Mouse (Mus musculus): ENCODE measurements around the gene Mrpl37. TPM values are rescaled to one million over a fixed set of nuclear protein-coding genes. Genes with fewer than 3 reads are reported as not detected.

Mrpl37 gene
- total and polyA plus RNA-seq, 3 experiments = 53.5 to 123 (median 53.6) TPM

- in situ Hi-C loops (cut with MboI; ENCODE audit: low pct_ligation_motif_present, low pct_unique_long_range_greater_than_20kb, low sequenced_read_pairs) (no loop called here), dilution Hi-C loops (cut with MboI; ENCODE audit: extremely low pct_ligation_motif_present, extremely low pct_unique_long_range_greater_than_20kb, low sequenced_read_pairs) (no loop called here)
- Histone ChIP-seq H3K4me2 (ENCODE audit: insufficient read depth, low read depth, poor library complexity, severe bottlenecking) (no peak overlapping the region), H3K4me3 (replicated peaks in 1 of 3; ENCODE audit: low read depth in 2 of 3, low read length in 2 of 3, poor library complexity in 1 of 3) (no peak overlapping the region), H3K4me1 (ENCODE audit: control insufficient read depth in 1 of 2, insufficient read depth in 2 of 2) (peaks cover 0 to 11% of the 10 kb centered on the region in 2 experiments; a peak in 1 of 4 replicates), H3K36me3 (replicated peaks in 1 of 2; ENCODE audit: control insufficient read depth in 1 of 2, insufficient read depth in 1 of 2, low read length in 1 of 2) (peaks cover 7 to 80% of the 10 kb centered on the region in 2 experiments), H3K27me3 (replicated peaks) (no peaks in the 10 kb centered on the region), H3K79me2 (replicated peaks; ENCODE audit: control insufficient read depth, extremely low read depth, insufficient read depth, poor library complexity, severe bottlenecking) (no peaks in the 10 kb centered on the region), H3K9ac (ENCODE audit: insufficient read depth, low read depth) (no peak overlapping the region), H3K27ac (ENCODE audit: insufficient read depth, low read depth) (no peak overlapping the region), H3K9me3 (replicated peaks; ENCODE audit: low read length) (no peaks in the 10 kb centered on the region)
- no peak for DNase-seq (ENCODE audit: extremely low read depth)
- TF ChIP-seq MAX (IDR thresholded peaks at IDR 0.05; ENCODE audit: low read length) (no peak), TBP (conservative IDR thresholded peaks at IDR 0.05; ENCODE audit: low read depth, low read length) (no peak), ZNF384 (IDR thresholded peaks at IDR 0.05; ENCODE audit: low read depth, low read length) (no peak), POLR2A (IDR thresholded peaks at IDR 0.05; ENCODE audit: low read depth, low read length) (no peak), TCF12 (IDR thresholded peaks at IDR 0.05; ENCODE audit: low read depth, low read length) (no peak), KAT2A (IDR thresholded peaks at IDR 0.05; ENCODE audit: insufficient replicate concordance, low read length) (no peak), NRF1 (IDR thresholded peaks at IDR 0.05; ENCODE audit: low read depth, low read length) (no peak), CTCF (conservative IDR thresholded peaks at IDR 0.05 in 1 of 2, IDR thresholded peaks at IDR 0.05 in 1 of 2; ENCODE audit: low read depth in 2 of 2, low read length in 2 of 2) (no peak), PAX5 (IDR thresholded peaks at IDR 0.05; ENCODE audit: low read length) (no peak), HCFC1 (IDR thresholded peaks at IDR 0.05; ENCODE audit: low read depth, low read length) (no peak), CHD2 (IDR thresholded peaks at IDR 0.05; ENCODE audit: low read length) (no peak), GABPA (IDR thresholded peaks at IDR 0.05; ENCODE audit: insufficient replicate concordance, low read depth, low read length) (no peak), BHLHE40 (IDR thresholded peaks at IDR 0.05; ENCODE audit: low read depth, low read length) (no peak), CHD1 (IDR thresholded peaks at IDR 0.05; ENCODE audit: low read depth, low read length) (no peak), JUND (conservative IDR thresholded peaks at IDR 0.05; ENCODE audit: low read depth, low read length) (no peak), ZC3H11A (IDR thresholded peaks at IDR 0.05; ENCODE audit: low read depth, low read length) (no peak)
These were observed 12.2 kb upstream of the Mrpl37 start for GRCm38 (mm10) chr4:107078894-107079293.

GRCm38 (mm10) chr4:107075456-107075855 lies 8.8 kb upstream of the Mrpl37 start:
- Histone ChIP-seq H3K36me3 (replicated peaks in 1 of 2; ENCODE audit: control insufficient read depth in 1 of 2, insufficient read depth in 1 of 2, low read length in 1 of 2) (peaks cover 4 to 78% of the 10 kb centered on the region in 2 experiments), H3K4me1 (ENCODE audit: control insufficient read depth in 1 of 2, insufficient read depth in 2 of 2) (peaks cover 9 to 22% of the 10 kb centered on the region in 2 experiments), H3K9me3 (replicated peaks; ENCODE audit: low read length) (no peaks in the 10 kb centered on the region), H3K9ac (ENCODE audit: insufficient read depth, low read depth) (no peak overlapping the region), H3K27me3 (replicated peaks) (no peaks in the 10 kb centered on the region), H3K4me3 (replicated peaks in 1 of 3; ENCODE audit: low read depth in 2 of 3, low read length in 2 of 3, poor library complexity in 1 of 3) (no peak overlapping the region), H3K27ac (ENCODE audit: insufficient read depth, low read depth) (no peak overlapping the region), H3K79me2 (replicated peaks; ENCODE audit: control insufficient read depth, extremely low read depth, insufficient read depth, poor library complexity, severe bottlenecking) (no peaks in the 10 kb centered on the region), H3K4me2 (ENCODE audit: insufficient read depth, low read depth, poor library complexity, severe bottlenecking) (no peak overlapping the region)
- dilution Hi-C loops (cut with MboI; ENCODE audit: extremely low pct_ligation_motif_present, extremely low pct_unique_long_range_greater_than_20kb, low sequenced_read_pairs) (no loop called here), in situ Hi-C loops (cut with MboI; ENCODE audit: low pct_ligation_motif_present, low pct_unique_long_range_greater_than_20kb, low sequenced_read_pairs) (no loop called here)
- no peak for DNase-seq (ENCODE audit: extremely low read depth)
- no peak for TF ChIP-seq CTCF (conservative IDR thresholded peaks at IDR 0.05 in 1 of 2, IDR thresholded peaks at IDR 0.05 in 1 of 2; ENCODE audit: low read depth in 2 of 2, low read length in 2 of 2)
- no peak for TF ChIP-seq USF2 (conservative IDR thresholded peaks at IDR 0.05; ENCODE audit: low read depth, low read length)

All from CH12.LX (cell line).